Mouse (Mus musculus) brain, adult 2 months (tissue): ENCODE measurements around the gene Sart3.

Experiments used
- DNase-seq: peaks from one replicate; pipeline ENCODE4 v3.0.0; 2011; ENCODE audit warnings: low read depth, low spot score

Sart3 gene

DNA sequence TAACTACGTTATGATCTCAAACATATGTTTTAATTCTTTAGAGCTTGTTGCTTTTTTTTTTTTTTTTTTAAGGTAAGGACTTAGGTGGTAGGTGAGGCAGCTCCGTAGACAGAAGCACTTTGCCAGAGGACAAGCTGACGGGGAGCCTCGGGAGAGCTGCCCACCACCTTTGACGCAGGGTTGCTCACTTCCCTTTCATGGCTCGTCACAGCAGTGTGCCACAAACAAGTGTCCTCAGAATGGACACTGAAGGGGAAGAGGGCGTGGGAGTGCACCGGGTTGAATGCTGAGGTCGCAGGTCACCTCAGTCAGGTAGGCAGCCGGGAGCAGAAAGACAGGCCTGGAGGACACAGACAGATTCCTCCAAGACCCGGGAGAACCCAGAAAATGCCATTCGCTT lies 46.9 kb downstream of the Sart3 start:
- no peak for DNase-seq

DNA sequence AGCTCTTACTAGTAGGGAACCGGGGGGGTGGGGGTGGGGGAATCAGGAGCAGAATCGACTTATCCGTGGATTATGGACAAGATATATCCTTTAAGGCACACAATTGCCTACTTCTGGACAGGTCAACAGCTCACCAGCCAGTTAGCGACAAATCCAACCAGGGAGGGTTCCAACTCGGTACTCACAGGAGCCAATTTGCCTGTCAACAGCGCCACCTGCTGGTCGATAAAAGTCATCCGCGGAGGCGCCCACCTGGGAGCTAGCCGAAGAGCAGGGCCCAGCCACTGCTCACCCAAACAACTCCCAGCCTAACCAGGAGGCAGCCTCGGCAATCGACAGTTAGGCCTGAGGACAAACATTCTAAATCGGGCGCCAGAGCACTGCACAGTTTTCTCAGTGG lies 47.9 kb downstream of the Sart3 start, which contains the start of gene 1700069L16Rik:
TSS of gene 1700069L16Rik (minus strand) at position 327 of the 400 bp plus-strand sequence.
- peak; percentile 97 for DNase-seq

GRCm38 (mm10) chr5:113723567-113724237 lies 48.6 kb downstream of the Sart3 start:
- DNase-seq = peak; percentile 99

DNA sequence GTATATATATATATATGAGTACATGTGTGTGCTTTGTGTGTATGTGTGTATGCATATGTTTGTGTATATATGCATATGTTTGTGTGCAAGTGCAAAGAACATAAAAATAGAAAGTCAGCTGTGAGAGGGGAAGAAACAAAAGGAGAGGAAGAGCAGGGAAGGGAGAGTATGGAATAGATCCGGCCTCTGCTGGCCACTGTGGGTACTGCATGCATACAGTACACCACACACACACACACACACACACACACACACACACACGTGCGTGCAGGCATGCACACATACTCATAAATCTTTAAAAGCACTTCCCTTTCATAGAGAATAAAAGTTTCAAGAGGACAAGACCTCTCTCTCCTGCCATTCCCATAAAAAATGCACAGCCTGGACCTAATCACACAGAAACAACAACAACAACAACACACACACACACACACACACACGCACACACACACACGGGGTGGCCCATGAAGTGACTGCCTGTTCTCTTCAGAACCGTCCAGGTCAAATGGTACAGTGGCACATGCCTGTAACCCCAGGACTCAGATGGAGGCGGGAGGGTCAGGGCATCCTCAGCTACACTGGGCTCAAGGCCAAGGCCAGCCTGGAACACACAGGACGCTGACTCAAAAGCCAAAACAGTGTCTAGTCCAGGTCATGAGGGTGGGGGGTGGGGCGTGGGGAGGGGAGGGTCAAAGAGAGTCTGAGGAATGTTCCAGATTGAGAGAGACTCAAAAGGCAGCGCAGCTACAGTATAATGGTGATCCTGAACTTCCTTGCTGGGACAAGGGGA lies 49.9 kb downstream of the Sart3 start:
- peak; percentile 75 for DNase-seq

- DNase-seq = peak; percentile 85
Observed at GRCm38 (mm10) chr5:113719221-113719661, 53.1 kb downstream of the Sart3 start.

- DNase-seq = peak; percentile 91
Observed at GRCm38 (mm10) chr5:113716581-113717388, 55.5 kb downstream of the Sart3 start.

- DNase-seq = no peak
Observed at GRCm38 (mm10) chr5:113712861-113713260, 59.4 kb downstream of the Sart3 start.

GRCm38 (mm10) chr5:113703803-113704585 lies 68.3 kb downstream of the Sart3 start:
- DNase-seq = no peak

DNA sequence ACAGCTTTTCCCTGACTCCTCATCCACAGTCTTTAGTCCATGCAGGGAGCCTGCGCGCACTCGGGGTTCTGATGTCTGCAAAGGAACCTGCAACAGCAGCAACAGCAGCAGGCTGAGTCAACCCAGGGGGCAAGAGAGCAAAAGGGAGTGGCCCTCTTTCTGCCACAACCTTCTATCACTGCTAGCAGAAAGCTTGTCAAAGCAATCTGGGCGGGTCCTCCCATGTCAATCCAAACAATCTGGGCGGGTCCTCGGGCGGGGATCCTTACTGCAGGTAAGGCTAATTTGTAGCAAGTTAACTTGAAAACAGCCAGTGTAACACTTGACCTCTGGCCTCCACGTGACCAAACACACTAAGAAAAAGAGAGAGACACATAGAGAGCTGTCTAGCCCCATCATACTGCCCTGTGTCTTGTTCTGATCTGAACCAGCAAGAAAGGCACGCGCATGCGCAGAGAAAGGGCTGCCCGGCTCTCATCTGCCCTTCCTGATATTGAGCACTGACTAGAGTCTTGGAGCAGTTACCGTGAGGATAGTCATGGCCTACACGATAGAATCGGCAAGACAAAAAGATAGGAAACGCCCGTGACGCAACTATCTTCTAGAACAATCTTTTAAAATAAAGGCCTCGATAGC lies 71.8 kb downstream of the Sart3 start:
- DNase-seq = no peak

DNA sequence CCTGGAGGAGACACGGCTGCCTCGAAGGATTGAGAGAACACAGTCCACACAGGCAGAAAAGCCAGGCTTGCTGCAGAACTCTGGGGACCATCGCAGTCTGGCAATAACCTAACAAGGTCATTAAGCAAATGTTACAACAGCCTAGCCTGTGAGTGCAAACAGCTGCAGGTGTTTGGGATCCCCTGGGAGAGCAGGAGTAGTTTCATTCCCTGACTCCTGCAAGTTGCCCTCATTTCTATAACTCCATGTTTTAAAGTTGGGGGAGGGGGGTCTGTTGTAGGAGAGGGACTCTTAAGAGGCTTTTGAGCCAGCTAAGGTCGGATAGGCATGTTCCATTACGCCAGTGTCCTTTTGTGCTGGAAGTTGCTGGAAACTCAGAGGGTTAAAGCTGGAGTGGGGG lies 77.9 kb downstream of the Sart3 start:
- DNase-seq = no peak

- DNase-seq = no peak
Observed at GRCm38 (mm10) chr5:113694000-113694399, 78.3 kb downstream of the Sart3 start.

- DNase-seq = no peak
Observed at GRCm38 (mm10) chr5:113693196-113693755, 79.0 kb downstream of the Sart3 start.
